Mouse (Mus musculus) hindlimb bud, embryonic 11.5 days (tissue): Measurements from ENCODE around the gene Necab3.

Source experiments
- DNase-seq: peaks from one replicate; pipeline ENCODE4 v3.0.0-alpha.2; 2012; ENCODE audit warnings: low read depth, low spot score; ENCODE audit errors: extremely low spot score

The Necab3 gene

DNA sequence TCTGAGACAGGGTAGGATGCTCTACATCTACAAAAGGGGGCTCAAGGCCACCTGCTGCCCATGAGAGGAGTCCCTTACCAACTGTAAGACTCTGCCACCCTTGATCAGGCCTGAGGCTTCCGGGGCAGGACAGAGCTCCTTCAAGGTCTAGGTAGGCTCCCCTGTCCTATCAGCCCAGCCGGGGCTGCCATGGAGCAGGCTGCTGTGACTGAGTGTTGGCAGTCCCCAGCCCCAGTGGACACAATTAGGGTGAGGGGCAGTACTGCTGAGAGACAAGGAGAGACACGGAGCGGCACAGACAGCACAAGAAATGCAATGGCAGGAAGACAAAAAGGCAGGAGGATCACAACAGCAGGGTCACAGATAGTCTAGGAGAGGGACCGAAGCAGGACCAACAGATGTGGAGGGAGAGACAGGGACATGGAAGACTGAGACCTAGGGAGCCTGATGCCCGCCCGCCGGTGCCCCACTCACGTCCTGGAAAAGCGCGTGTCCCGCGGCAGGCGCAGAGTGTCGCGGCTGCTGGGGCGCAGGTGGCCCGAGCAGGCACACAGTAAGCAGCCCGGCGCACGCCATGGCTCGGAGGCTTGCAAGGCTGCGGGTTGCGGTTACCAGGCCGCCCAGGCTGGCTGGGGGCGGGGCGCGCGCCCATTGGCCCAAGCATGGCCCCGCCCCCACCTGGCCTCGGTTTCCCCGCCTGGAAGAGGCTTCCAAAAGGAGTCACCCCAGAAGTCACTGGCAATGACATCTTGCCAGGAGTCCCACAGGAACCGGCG lies at the start of gene Necab3:
Gene Necab3 (minus strand): TSS at position 627 of the 776 bp plus-strand sequence.
- no peak for DNase-seq

DNA sequence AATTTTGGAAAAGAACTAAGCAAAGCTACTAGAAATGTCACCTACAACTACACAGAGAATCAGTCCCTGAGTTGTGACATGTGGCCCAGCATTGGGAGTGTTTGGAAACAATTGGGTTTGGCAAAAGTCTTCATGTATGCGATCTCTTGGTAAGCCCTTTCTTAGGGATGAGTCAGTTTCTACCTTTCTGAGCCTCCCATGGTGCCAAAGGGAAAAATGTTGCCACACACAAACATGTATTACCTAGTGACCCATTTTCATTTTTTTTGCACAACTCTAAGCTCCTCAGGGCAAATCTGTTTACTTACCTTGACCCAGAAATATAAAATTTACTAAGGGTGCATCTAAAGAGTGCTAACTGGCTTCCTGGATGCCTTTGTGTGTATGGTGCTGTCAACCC lies 48.3 kb upstream of the Necab3 start:
- no peak for DNase-seq

DNA sequence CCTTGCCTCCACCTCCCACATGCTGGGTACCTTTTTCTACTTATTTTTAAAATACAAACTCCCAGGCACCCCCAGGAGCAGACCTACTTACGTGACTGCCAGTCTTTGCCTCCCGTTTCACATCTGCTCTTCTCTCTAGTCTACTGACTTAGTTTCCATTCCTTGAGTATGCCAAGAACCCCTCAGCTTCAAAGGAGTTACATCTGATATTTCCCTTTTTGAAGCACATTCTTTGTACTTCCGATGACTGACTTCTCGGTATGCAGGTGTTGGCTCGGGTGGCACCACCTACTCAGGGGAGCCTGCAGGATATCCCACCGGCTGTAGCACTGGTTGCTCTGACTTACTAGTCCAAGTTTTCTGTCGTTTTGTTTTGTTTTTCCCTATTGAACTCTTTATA lies 45.5 kb upstream of the Necab3 start:
- no peak for DNase-seq

DNA sequence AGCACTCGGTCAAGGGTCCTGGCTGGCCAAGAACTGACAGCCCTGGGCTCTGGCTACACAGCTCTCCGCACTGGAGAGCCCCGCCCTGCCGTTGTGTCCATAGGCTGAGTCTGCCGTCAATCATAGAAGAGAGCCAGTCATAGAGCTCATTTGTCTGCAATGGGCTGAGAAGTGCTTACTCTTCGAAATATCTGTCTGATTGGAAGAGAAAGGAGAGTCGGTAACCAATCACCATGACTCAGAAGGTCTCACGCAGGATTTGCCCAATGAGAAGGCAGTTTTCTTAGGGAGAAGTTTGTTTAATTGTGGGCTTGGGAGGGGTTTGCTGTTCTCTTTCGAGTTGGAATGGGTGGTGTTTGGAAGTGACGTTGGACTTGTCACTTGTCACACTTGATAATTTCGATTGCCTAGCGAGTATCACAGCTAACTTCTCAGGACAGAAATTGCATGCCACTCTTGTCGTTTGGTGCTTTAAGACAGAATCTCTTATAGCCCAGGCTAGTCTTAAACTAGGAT lies 45.0 kb upstream of the Necab3 start, which contains the start of gene Pxmp4:
Gene Pxmp4 (minus strand): TSS at position 71 of the 516 bp plus-strand sequence.
- DNase-seq = peak; percentile 98

DNA sequence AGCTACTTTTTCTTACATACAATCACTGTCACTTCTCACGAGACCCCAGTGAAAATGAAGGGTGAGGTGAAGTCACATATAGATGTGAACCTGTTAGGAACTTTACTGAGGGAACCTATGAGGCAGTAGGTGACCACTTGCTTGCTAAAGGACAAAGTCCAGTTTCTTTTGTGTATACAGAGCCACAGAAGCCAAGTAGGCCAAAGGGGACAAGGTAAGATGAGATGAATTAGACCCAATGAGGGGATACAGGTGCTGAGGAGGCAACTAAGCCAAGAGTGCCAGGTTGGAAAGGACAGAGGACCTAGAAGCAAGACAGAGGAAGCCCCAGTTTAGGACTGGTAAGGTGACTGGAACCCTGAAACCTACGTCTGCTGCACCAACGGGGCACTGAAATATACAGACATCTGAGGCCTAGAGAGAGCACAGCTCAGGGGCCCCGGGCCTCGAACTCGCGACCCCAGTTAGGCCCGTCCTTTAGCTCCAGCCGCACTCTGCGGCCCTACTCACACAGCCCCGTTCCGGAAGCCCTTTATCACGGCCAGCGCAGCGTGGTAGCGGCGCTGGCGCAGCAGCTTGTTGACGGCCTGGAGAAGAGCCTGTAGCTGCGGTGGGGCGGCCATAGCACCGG lies 44.4 kb upstream of the Necab3 start:
- DNase-seq = no peak

DNA sequence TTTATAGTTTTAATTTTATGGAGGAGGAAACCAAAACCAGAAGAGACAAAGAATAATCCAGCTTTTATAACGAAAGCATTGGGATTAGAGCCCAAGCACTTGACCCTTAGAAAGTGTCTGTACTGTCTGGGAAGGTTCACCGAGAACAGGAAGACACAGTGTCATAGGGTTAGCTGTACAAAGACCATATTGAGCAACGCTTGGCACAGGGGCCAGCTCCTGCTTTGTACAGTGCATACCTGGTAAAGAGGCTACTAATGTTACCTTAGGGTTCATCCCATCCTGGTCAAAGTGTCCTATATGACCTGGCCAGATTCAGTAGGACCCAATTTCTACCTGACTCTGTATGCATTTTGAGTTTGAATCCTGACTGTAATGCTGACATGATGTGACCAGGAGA lies 42.6 kb upstream of the Necab3 start:
- no peak for DNase-seq

DNA sequence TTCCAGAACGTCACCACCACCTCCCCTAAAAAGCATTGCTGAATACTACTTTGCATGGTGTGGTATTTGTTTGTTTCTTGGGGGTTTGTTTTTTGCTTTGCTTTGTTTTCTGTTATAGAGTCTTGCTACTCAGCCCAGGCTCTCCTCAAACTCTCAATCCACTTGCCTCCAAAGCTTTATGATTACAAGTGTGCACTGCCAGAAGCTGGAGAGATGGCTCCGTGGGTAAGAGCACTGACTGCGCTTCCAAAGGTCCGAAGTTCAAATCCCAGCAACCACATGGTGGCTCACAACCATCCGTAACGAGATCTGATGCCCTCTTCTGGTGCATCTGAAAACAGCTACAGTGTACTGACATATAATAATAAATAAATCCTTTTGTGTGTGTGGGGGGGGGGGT lies 41.9 kb upstream of the Necab3 start:
- DNase-seq = no peak

DNA sequence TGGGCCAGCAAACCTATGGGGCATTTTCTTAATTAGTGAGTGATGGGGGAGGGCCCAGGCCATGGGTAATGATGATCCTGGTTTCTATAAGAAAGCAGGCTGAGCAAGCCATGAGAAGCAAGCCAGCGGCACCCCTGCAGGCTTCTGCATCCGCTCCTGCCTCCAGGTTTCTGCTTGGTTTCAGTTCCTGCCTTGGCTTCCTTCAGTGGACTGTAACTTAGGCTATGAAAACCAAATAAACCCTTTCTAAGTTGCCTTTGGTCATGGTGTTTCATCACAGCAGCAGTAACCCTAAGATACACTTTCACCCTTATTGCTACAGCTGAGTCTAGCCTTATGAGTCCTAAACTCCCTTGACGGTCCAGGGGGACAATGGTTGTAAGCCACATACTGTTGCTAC lies 38.7 kb upstream of the Necab3 start:
- DNase-seq = no peak

DNA sequence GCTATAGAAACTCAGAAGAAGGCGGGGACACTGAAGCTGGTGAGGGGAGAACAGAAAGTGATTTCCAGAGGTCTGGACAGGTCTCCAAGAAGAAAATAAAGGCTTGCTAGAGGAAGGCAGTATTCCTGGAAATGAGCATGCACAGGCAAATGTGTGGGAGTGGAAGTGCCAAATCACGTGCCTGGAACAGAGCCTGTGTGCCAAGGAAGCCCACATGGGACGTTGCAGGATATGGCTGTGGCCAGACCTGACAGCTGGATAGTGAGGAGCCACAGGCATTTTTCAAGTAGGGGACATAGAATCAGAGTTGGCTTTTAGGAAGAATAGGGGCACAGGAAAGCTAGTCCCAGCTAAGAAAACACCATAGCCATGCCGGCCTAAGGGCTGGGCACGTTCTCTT lies 37.1 kb upstream of the Necab3 start:
- no peak for DNase-seq

DNA sequence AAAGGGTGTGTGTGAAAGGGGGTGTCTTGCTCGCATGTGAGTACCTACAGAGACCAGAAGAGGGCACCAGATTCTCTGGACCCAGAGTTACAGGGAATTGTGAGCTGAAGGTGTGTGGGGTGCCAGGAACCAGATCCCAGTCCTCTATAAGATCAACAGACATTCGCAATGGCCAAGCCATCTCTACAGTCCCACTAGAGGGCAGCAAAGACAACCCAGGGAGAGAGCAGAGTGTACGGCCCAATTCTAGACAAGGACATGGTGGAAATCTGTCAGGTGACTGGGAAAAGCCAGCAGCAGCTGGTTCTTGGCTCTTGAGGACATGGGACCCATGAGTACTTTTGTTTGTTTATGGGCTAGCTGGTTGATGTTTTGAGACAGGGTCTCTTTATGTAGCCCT lies 34.3 kb upstream of the Necab3 start:
- DNase-seq = no peak

DNA sequence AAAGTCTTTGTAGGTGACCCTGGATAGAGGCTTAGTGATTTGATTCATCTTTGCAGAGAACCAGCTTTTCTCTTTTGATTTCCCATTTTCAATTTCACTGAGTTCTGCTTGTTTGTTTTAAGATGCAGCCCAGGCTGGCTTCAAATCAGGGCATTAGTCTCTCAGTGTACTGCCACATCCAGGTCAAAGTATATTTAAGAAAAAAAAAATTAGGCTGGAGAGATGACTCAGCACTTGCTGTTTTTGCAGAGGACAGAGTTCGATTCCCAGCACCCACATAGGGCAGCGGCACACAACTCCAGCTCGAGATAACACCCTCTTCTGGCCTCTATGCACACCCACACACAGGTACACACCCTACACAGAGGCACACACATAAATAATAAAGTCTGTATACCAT lies 32.5 kb upstream of the Necab3 start:
- DNase-seq = no peak

DNA sequence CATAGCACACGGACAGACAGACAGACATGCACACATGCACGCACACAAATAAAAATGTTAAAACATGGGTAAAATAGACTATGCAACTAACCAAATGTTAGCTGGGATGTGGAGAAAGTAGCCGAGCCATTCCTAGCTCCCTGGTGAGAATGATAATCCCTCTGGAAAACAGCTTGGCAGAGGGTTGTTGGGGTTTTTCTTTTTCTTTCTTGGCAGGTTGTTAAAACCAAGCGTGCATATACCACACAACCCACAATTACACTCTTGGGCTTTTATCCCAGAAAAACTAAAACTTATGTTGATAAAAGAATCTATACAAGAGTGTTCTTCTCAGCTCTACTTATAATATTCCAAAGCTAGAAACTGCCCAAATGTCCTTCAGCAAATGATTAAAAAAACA lies 30.4 kb upstream of the Necab3 start:
- DNase-seq = no peak

DNA sequence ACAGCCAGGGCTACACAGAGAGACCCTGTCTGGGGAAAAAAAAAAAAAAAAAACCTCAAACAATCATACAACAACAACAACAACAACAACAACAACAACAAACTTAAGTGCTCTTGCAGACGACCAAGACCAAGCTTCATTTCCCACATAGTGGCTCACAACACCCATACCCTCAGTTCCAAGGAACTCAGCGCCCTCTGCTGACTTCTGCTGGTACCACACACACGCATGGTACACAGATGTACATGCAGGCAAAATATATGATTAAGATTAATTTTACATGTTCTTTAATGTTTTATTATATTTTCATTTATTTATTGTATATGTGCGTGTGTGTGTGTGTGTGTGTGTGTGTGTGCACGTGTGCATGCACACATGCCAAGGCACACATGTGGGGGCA lies 27.7 kb upstream of the Necab3 start:
- no peak for DNase-seq

DNA sequence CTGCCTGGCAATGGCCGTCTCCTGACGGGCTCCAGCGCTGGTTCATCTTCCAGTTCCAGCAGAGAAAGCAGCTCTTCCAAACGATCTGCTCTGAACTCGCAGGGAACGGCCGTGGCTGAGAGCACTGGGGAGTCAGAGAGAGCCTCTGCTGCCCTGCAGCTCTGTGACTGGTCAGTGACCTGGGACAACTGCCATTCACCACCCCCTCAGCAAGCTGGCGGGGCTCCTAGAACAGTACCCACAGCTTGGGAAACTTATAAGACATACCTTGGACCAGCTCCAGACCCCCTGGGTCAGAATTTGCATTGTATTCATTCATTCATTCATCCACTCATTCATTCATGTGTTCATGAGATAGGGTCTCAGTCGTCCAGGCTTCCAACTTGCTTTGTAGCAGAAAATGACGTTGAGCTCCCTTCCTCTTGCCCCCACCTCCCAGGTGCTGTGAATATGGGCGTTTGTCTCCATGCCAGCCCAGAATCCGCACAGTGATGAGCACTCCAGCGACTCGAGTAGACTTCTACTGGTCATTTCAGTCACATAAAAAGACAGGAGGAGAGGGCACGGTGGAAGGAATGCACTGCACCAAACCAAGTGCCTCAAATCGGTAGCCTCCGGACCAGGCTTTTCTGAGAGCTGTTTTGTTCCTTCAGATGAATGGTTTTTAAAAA lies 26.4 kb upstream of the Necab3 start:
- DNase-seq = no peak

DNA sequence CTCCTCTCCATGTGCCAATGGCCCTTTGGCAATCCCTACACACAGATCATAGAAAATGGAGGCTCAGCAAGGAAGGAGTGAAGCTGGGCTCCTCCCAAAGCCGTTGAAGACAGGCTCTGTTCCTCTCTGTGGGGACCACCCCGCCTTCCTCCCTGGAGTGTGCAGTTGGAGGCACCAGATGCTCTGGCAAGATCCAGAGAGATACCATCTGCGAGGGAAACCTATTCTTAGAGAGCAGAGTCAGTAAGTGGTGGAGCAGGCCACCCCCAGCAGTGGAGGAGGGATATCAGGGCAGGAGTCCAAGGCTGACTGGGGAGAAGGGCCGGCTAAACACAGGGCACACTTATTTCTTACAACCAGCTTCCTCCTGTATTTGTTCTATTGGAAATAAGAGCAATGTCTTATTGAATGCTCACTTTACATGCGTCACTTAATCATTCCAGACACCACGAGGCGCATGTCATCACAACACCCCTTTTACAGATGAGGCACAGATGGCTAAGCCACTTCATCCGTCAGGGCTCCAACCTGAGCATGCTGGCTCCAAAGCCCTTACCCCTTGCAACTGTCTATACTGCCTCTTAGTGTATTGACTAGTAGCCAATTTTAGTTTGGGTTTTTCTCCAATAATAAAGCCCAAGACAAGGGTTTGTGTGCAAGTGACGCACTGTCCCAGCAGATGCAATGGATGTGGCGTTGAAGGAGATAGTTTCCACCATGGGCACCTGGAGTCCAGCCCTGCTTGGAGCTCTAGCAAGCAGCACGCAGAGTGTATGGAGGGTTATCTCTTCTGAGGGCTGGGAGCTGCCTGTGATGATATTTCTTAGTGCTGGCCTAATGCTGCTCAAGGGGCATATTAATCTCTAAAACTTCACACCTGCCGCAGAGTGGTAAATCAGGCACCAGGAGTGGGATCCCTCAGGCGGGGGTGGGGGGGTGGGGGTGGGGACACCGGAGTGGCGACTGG lies 25.5 kb upstream of the Necab3 start:
- DNase-seq = no peak

DNA sequence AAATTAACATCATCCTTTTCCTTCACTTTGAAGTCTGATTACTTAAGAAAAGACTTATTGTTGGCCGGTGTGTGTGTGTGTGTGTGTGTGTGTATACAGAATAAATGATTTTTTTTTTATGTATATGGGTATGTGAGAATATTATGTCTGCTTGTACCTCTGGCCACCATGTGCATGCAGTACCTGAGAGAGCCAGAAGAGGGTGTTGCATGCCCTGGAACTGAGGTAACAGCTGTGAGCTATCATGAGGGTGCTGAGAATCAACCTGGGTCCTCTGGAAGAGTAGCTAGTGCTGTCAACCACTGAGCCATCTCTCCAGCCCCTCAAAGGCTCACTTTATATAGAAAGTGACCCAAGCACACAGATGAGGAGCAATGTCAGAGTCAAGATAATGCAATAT lies 22.7 kb upstream of the Necab3 start:
- DNase-seq = no peak

DNA sequence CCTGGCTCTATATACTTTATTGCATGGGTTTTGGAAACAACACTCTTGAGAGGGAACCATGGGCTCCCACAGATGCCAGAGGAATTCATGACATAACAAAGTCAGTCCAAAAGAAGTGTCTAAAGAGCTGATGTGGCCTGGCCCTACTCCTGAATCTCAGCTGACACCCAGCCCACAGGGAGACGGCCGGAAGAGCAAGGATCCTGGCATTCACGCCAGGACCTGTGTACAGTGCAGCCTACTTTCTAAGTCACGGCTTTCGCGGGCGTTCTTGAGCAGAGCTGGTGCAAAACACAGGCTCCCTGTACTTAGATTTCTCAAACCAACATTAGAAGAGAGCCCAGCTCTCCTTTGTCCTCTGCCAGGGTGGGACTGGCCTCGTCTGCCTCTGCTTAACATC lies 21.9 kb upstream of the Necab3 start:
- DNase-seq = no peak

DNA sequence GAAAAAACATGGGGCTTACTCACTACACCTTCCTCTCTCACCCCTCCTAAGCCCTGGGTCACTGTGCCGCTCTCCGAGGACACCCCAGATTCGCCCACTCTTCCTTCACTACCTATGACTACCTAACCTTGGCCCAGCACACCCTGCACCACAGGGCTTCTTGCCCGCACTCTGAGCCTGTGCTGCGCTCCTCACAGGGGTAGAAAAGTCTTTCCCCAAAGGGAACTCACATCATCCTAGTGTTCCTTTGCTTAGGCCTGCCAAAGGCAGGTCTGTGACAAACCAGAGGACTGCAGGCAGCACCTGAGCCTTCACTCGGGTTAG lies 19.0 kb upstream of the Necab3 start:
- DNase-seq = no peak

DNA sequence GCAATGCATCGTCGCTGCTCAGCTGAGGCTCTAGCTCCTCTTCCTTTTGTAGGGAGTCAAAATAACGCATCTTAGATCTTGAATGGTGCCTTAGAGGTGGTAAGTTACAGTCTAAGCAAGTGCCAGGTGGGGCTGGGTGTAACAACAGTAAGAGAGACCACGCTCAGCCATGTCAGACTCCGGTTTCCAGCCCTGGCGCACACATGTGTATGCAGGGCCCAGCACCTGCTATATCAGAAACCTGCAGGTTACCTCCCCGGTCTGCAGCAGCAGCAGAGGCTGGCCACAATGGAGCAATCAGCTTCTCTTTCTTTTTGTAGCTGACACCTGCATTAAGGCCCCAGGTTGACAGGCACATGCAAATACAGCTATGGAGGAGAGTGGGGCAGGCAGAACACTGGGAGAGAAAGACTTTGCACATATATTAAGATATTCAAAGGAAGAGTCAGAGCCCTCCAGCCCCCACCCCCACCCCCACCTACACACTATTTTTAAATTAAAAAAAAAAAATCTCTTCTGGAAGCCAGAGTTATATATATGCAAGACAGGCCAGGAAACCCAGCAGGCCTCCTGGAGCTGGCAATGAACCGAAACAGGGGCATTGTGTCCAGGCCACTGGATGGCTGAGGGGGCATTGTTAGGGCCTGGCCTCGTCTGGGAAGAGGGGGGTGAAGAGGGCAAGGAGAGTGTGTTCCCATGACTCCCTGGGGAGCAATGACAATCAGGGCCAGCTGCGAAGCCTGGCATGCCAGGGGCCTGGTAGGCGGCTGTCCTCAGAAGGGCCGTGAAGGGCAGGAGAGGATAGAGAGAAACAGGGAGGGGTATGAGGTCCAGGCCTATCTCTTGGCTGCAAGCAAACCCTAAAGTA lies 18.4 kb upstream of the Necab3 start:
- DNase-seq = no peak

DNA sequence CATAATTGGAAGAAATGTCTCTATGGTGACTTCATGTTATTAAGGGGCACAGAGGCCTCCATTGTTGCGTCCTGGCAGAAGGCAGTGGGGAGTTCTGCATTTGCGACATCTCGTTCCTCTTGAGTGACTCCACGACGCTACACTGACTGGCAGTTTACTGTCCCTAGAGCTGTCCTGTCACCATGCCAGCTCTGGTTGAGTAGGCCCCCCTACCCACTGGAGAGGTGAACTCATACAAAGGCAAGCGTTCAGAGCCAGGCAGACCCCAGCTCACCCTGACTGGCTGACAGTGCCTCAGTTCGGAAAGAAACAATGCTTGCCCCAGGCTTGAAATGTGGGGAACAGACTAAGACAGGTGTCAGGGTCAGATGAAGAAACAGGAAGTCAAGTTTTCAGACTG lies 15.6 kb upstream of the Necab3 start:
- no peak for DNase-seq
